Comparison of ENCODE assay signal across 9 mouse cellular contexts in the genomic region with DNA sequence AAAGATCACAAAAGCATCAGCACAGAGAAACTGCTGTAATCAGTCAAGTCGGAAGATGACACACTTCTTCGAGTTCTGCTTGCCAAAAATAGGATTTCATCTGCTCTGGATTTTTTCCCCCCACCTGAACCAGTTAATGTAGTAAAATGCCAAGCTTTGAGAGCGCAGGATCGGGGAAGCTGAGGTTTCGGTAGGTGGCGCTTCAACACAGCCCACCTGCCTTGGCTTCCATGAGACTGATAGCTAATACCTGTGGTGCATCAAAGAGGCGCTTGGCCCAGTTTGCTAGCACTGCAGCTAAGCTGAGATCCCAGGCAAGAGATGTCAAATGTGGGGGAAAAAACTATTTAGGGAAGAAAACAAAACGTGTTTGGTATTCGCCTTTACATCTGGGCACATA.
DNase-seq lines count a peak whose midpoint lies in the region; ATAC-seq lines count a peak whose summit lies in the region.
"Had no signal": no experiment of that assay in that cellular context is flagged by ENCODE, and none has a peak within 500 bp of the region (broad histone marks: within the 10 kb centered on the region; RNA-seq: fewer than 3 reads in every experiment).

No protein-coding gene starts in this region.

- 15% methylated on average over 9 of the region's 9 CpGs for WGBS in hindbrain, embryonic 14.5 days
- 19% methylated on average over 9 of the region's 9 CpGs for WGBS in neural tube, embryonic 11.5 days

- DNase-seq in adrenal gland, adult 2 months: peak; percentile 3
- DNase-seq in adrenal gland, postnatal 25 days: no peak
- DNase-seq in 3T3-L1 (ENCODE audit: low read depth, low spot score) (peak; percentile 4), adipocyte (ENCODE audit: low spot score) (no peak)
- DNase-seq in cerebellum, postnatal 25 days: peak; percentile 79 to 85
- peak; percentile 75 for DNase-seq in hindbrain, embryonic 14.5 days (ENCODE audit: low spot score)
- DNase-seq in left cerebral cortex, postnatal 25 days (ENCODE audit: low spot score in 2 of 2): peak; percentile 57 to 79
- peak; percentile 66 for DNase-seq in neural tube, embryonic 11.5 days (ENCODE audit: low spot score)

- 0 out of 2 replicates have a peak, but pooled peaks have one; percentile 37 for ATAC-seq in hindbrain, embryonic 14.5 days (ENCODE audit: low FRiP score)
- ATAC-seq in neural tube, embryonic 11.5 days (ENCODE audit: insufficient read depth, low FRiP score, low TSS enrichment): no peak

- H3K4me3 ChIP-seq in hindbrain, embryonic 14.5 days (replicated peaks; ENCODE audit: low read length): no peak overlapping the region
- no peak overlapping the region for H3K4me3 ChIP-seq in neural tube, embryonic 11.5 days (ENCODE audit: low read depth, low read length)
- H3K4me3 ChIP-seq: neural tube, embryonic 12.5 days had no signal

- intact Hi-C loops in left cerebral cortex, postnatal 25 days (cut with DNase I): loop anchor here (5.0 to 10.0 kb wide), 2 partner anchors 463 to 1085 kb away; no protein-coding TSS in a partner anchor

- no peak overlapping the region for H3K9ac ChIP-seq in hindbrain, embryonic 14.5 days
- H3K9ac ChIP-seq in neural tube, embryonic 11.5 days (ENCODE audit: low read length): no peak overlapping the region
- H3K9ac ChIP-seq: neural tube, embryonic 12.5 days had no signal

- no peaks in the 10 kb centered on the region; the same call in none of the 2 replicates for H3K27me3 ChIP-seq in hindbrain, embryonic 14.5 days (ENCODE audit: control insufficient read depth, insufficient read depth, low read length)
- no peaks in the 10 kb centered on the region for H3K27me3 ChIP-seq in neural tube, embryonic 11.5 days (ENCODE audit: control insufficient read depth, insufficient read depth, low read length)
- H3K27me3 ChIP-seq: neural tube, embryonic 12.5 days had no signal

- no peak overlapping the region for H3K4me2 ChIP-seq in hindbrain, embryonic 14.5 days (replicated peaks)
- H3K4me2 ChIP-seq in neural tube, embryonic 11.5 days (ENCODE audit: low read depth): no peak overlapping the region
- H3K4me2 ChIP-seq: neural tube, embryonic 12.5 days had no signal

- 0 out of 2 replicates have a peak, but pooled peaks cover 3% of the 10 kb centered on the region for H3K4me1 ChIP-seq in hindbrain, embryonic 14.5 days (replicated peaks; ENCODE audit: control insufficient read depth, insufficient read depth, low read length)
- H3K4me1 ChIP-seq in neural tube, embryonic 11.5 days (ENCODE audit: control insufficient read depth, insufficient read depth, low read length): no peaks in the 10 kb centered on the region
- H3K4me1 ChIP-seq: neural tube, embryonic 12.5 days had no signal

- H3K27ac ChIP-seq in hindbrain, embryonic 14.5 days: no peak overlapping the region
- H3K27ac ChIP-seq in neural tube, embryonic 11.5 days (ENCODE audit: low read depth, low read length): no peak overlapping the region
- H3K27ac ChIP-seq: neural tube, embryonic 12.5 days had no signal

- H3K36me3 ChIP-seq in hindbrain, embryonic 14.5 days (replicated peaks; ENCODE audit: control insufficient read depth, insufficient read depth): no peaks in the 10 kb centered on the region
- no peaks in the 10 kb centered on the region for H3K36me3 ChIP-seq in neural tube, embryonic 11.5 days (ENCODE audit: control insufficient read depth, insufficient read depth, low read length)
- H3K36me3 ChIP-seq: neural tube, embryonic 12.5 days had no signal

- H3K9me3 ChIP-seq in hindbrain, embryonic 14.5 days (ENCODE audit: control insufficient read depth, low read length): no peaks in the 10 kb centered on the region
- no peaks in the 10 kb centered on the region for H3K9me3 ChIP-seq in neural tube, embryonic 11.5 days (ENCODE audit: control insufficient read depth, low read length)
- H3K9me3 ChIP-seq: neural tube, embryonic 12.5 days had no signal

Comparison
In these comparisons a context has a peak if more than half of its experiments do, and no peak if none do; other contexts are left out.
1. DNase-seq: peak in adrenal gland, adult 2 months (single experiment), 3T3-L1 (single experiment), cerebellum, postnatal 25 days (2 of 2), hindbrain, embryonic 14.5 days (single experiment), left cerebral cortex, postnatal 25 days (2 of 2) and neural tube, embryonic 11.5 days (single experiment); none in adrenal gland, postnatal 25 days (single experiment) and adipocyte (single experiment).